Mouse (Mus musculus) G1E (cell line): ENCODE results near the gene Gprc5c.

ENCODE experiments used
- CTCF ChIP-seq: IDR thresholded peaks from 2 replicates; pipeline ENCODE4 v1.5.1; 2012; ENCODE audit warnings: low read depth, low read length, inconsistent platforms, mixed read lengths
- GATA1 ChIP-seq: IDR thresholded peaks from 2 replicates; pipeline ENCODE4 v1.6.1; 2012; ENCODE audit warnings: borderline replicate concordance, low read length, inconsistent platforms, mixed read lengths
- TAL1 ChIP-seq: conservative IDR thresholded peaks from 2 replicates; pipeline ENCODE4 v1.6.1; 2012; ENCODE audit warnings: low read depth, low read length, inconsistent platforms, mixed read lengths

DNA sequence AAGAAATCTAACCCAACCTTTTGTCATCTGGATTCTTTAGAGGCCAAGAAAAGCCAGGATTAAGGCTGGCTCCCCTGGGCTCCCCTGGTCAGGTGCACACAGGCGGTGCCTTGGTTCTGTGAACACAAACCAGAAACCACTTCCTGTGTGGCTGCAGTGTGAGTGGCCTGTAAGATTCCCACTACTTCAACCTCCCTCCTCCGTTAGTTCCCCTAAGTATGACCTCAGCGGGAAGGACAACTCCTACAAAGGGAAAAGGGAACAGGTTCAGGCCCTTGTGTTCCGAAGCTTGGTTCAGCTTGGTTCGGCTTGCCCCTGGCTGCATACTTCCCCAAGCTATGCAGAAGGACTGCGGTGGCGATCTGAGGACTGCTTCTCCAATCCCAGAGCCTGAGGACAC lies 32.8 kb upstream of the Gprc5c start:
- TF ChIP-seq CTCF = no peak
- TF ChIP-seq GATA1 = no peak
- no peak for TF ChIP-seq TAL1
